ENCODE assay signal across 24 mouse cellular contexts in genomic region chr17:32919123-32919522, GRCm38 (mm10). TPM values are rescaled to one million over a fixed set of nuclear protein-coding genes. Genes with fewer than 3 reads are reported as not detected.
"Had no signal": no experiment of that assay in that cellular context is flagged by ENCODE, and none has a peak within 500 bp of the region (broad histone marks: within the 10 kb centered on the region; RNA-seq: fewer than 3 reads in every experiment).

No protein-coding gene starts in this region.

- DNase-seq: lung, adult 18-20 months; lung, embryonic 14.5 days; lung, postnatal 10 days; lung, postnatal 4 days; midbrain, embryonic 14.5 days; retina, postnatal 1 day; right cerebral cortex, adult 18-20 months; right cerebral cortex, postnatal 25 days; right cerebral cortex, postnatal 4 days; thymus, adult 18-20 months; thymus, postnatal 14 days; thymus, postnatal 36 days had no signal

- H3K27me3 ChIP-seq: neural tube, embryonic 13.5 days had no signal

- H3K9me3 ChIP-seq: midbrain, embryonic 12.5 days had no signal

- H3K4me1 ChIP-seq: midbrain, embryonic 12.5 days; neural tube, embryonic 13.5 days; neural tube, embryonic 15.5 days had no signal

- H3K27ac ChIP-seq: midbrain, embryonic 10.5 days; midbrain, embryonic 12.5 days; neural tube, embryonic 13.5 days; neural tube, embryonic 15.5 days had no signal

- H3K36me3 ChIP-seq: midbrain, embryonic 10.5 days; midbrain, embryonic 12.5 days; neural tube, embryonic 13.5 days; neural tube, embryonic 15.5 days had no signal

- ATAC-seq: midbrain, embryonic 16.5 days had no signal

- H3K9ac ChIP-seq: lung, embryonic 14.5 days; midbrain, embryonic 12.5 days; neural tube, embryonic 13.5 days; neural tube, embryonic 15.5 days had no signal

- H3K4me3 ChIP-seq: midbrain, embryonic 10.5 days; midbrain, embryonic 12.5 days; myocyte; neural tube, embryonic 13.5 days; neural tube, embryonic 15.5 days had no signal

- H3K4me2 ChIP-seq: lung, embryonic 14.5 days; midbrain, embryonic 12.5 days; neural tube, embryonic 13.5 days; neural tube, embryonic 15.5 days had no signal

RNA-seq across cellular contexts. Expression of gene Cyp4f14, which starts 2.0 kb away (rescaled TPM):
- total RNA-seq: megakaryocyte, adult 5-6 weeks; megakaryocyte-erythroid progenitor cell, adult 5-6 weeks had no signal
- polyA plus RNA-seq: liver, embryonic 16.5 days; lung, embryonic 14.5 days; lung, embryonic 16.5 days; midbrain, embryonic 10.5 days; midbrain, embryonic 12.5 days; midbrain, embryonic 14.5 days; neural tube, embryonic 11.5 days; neural tube, embryonic 13.5 days; stomach, embryonic 14.5 days had no signal
